Mouse (Mus musculus): ENCODE measurements around the gene Ntn3.

DNA sequence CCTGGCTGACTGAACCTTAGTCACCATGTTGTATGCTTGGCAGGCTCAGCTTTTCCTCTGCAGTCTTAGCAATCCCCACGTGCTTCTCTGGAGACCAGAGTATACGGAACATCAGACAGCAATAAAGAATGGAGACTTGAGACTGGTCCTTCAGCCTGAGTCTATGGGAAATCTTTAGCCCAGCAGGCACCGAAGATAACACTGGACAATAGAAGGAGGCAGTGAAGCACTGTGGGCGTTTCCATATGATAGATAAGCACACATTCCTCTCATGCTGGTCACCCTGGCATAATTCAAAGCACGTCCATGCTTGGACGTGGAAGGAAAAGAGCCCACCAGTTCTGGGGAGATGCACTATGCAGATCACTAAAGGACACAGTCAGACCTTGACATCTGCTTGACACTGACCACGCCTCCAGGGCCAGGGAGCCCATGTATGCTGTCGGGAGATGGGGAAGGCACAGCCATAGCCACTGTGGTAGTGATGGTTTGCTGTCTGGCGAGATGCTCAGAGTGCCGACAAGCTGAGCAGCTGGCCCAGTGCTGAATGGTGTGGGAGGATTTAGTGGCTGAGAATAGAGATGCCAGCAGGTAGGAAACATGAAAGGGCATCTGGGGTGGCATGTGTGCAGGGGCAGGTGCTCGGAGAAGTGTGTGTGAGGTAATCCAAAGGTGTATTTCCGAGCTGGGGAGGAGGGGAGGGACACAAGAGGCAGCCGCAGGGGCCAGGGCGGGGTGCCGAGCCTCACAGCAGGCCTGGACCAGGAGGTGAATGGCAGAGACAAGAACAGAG is 12.1 kb downstream of the Ntn3 start:
- TF ChIP-seq ZNF384 (IDR thresholded peaks at IDR 0.05; ENCODE audit: low read depth, low read length) (no peak), HCFC1 (IDR thresholded peaks at IDR 0.05; ENCODE audit: borderline replicate concordance, insufficient read depth, low read length) (no peak), MAFK (IDR thresholded peaks at IDR 0.05; ENCODE audit: insufficient read depth, low read depth, low read length) (no peak)
